Mouse (Mus musculus) myocyte (in vitro differentiated cells): Measurements from ENCODE around the gene Prr36.

Experiments
- CEBPB ChIP-seq: IDR thresholded peaks from 2 replicates; pipeline ENCODE4 v1.6.1; 2011; ENCODE audit warnings: mild to moderate bottlenecking, moderate library complexity; ENCODE audit not compliant: poor library complexity, insufficient read depth, severe bottlenecking
- E2F4 ChIP-seq: IDR thresholded peaks from one replicate; pipeline ENCODE4 v1.6.1; 2011; ENCODE audit warnings: mild to moderate bottlenecking, control low read depth, moderate library complexity; ENCODE audit not compliant: insufficient read depth
- MAX ChIP-seq: IDR thresholded peaks from one replicate; pipeline ENCODE4 v1.6.1; 2011; ENCODE audit warnings: low read depth, mild to moderate bottlenecking, control low read depth
- MYOD1 ChIP-seq, 3 experiments: IDR thresholded peaks; one replicate each; pipeline ENCODE4 v1.6.1; 2011; ENCODE audit warnings: control low read depth in 2 of 3, low read depth in 2 of 3, mild to moderate bottlenecking in 2 of 3, moderate library complexity in 1 of 3; ENCODE audit not compliant: insufficient read length in 2 of 3, control insufficient read depth in 1 of 3
- MYOG ChIP-seq, 3 experiments: IDR thresholded peaks; one replicate each; pipeline ENCODE4 v1.6.1; 2011; ENCODE audit warnings: control low read depth in 2 of 3, low read depth in 2 of 3, mild to moderate bottlenecking in 2 of 3; ENCODE audit not compliant: insufficient read length in 2 of 3, control insufficient read depth in 1 of 3, insufficient read depth in 1 of 3
- POLR2A ChIP-seq: IDR thresholded peaks from one replicate; pipeline ENCODE4 v1.6.1; 2011; ENCODE audit warnings: low read depth, mild to moderate bottlenecking, control low read depth, moderate library complexity; ENCODE audit not compliant: insufficient read length
- POLR2AphosphoS2 ChIP-seq: IDR thresholded peaks from one replicate; pipeline ENCODE4 v1.6.1; 2011; ENCODE audit warnings: low read depth, control low read depth; ENCODE audit not compliant: insufficient read length
- REST ChIP-seq: IDR thresholded peaks from one replicate; pipeline ENCODE4 v1.6.1; 2011; ENCODE audit warnings: mild to moderate bottlenecking, control low read depth, moderate library complexity; ENCODE audit not compliant: insufficient read depth, insufficient read length
- SRF ChIP-seq: IDR thresholded peaks from one replicate; pipeline ENCODE4 v1.6.1; 2011; ENCODE audit warnings: low read depth; ENCODE audit not compliant: control insufficient read depth, insufficient read length
- TCF12 ChIP-seq: IDR thresholded peaks from one replicate; pipeline ENCODE4 v1.6.1; 2011; ENCODE audit warnings: mild to moderate bottlenecking, control low read depth; ENCODE audit not compliant: poor library complexity, insufficient read depth, severe bottlenecking

GRCm38 (mm10) chr8:4201321-4201720, 15.9 kb downstream of the Prr36 start:
- TF ChIP-seq MYOG (IDR thresholded peaks at IDR 0.05; ENCODE audit: control insufficient read depth in 1 of 3, insufficient read depth in 1 of 3, insufficient read length in 2 of 3, low read depth in 2 of 3): no peak
- TF ChIP-seq CEBPB: no peak
- TF ChIP-seq MYOD1 (IDR thresholded peaks at IDR 0.05; ENCODE audit: control insufficient read depth in 1 of 3, insufficient read length in 2 of 3, low read depth in 2 of 3): no peak
- TF ChIP-seq POLR2A: no peak
- no peak for TF ChIP-seq MAX
- TF ChIP-seq TCF12: no peak
- TF ChIP-seq E2F4: no peak
- TF ChIP-seq SRF: no peak
- TF ChIP-seq REST: no peak
- TF ChIP-seq POLR2AphosphoS2: no peak
